Mouse (Mus musculus): Measurements from ENCODE around the gene Pcsk4. TPM values are rescaled to one million over a fixed set of nuclear protein-coding genes. Genes with fewer than 3 reads are reported as not detected.

Pcsk4 gene
- polyA plus RNA-seq, 1 experiment from 2014 or later = 6.1 TPM

DNA sequence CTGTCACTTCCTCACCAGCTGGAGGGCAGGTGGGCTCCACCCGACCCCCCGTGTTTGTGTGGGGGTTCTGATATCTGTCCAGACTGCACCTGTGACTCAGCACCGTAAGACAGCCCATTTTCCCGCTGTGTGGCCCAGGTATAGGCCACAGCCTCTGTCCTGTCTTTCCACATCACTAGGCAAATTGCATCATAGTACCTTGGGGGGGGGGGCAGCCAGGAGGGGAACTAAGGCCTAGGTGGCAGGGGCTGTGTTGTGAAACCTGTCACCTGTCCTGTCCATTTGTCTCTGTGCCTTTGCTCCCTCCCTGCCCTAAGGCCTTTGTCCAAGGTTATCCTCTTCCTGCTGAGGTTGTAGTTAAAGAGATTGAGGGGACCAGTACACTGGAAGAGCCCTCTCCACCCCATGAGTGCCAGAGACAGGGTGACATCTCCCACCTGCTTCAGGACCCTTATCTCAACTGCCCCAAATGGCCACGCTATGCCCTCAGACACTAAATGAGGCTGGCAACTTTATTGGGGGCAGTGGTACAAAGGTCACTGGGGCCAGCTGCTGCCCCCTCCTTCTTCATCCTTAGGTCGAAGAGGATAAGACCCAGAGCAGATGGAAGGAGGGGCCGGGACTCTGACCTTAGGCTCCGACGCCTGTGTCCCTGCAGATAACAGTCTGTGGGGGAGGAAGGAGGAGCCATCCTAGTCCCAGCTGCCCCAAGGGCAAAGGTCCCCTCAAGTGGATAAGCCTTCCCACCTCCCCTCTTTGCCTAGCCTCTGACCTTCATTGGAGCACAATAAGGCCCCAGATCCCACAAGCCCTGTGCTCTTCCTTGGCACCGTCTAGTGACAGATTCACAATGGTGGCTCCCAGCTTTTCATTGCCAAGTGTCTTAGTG lies 2.6 kb upstream of the Pcsk4 start:
- H3K27me3 ChIP-seq = no peaks in the 10 kb centered on the region
- H3K4me1 ChIP-seq (replicated peaks) = peaks cover 12% of the 10 kb centered on the region
- H3K36me3 ChIP-seq = no peaks in the 10 kb centered on the region
- no peak overlapping the region for H3K9ac ChIP-seq
- H3K9me3 ChIP-seq = no peaks in the 10 kb centered on the region
- ATAC-seq (ENCODE audit: low FRiP score, low read depth) = no peak
- H3K27ac ChIP-seq (replicated peaks) = no peak overlapping the region
- H3K4me3 ChIP-seq = no peak overlapping the region
- H3K4me2 ChIP-seq = no peak overlapping the region
- WGBS = 75% methylated on average over 10 of the region's 10 CpGs

DNA sequence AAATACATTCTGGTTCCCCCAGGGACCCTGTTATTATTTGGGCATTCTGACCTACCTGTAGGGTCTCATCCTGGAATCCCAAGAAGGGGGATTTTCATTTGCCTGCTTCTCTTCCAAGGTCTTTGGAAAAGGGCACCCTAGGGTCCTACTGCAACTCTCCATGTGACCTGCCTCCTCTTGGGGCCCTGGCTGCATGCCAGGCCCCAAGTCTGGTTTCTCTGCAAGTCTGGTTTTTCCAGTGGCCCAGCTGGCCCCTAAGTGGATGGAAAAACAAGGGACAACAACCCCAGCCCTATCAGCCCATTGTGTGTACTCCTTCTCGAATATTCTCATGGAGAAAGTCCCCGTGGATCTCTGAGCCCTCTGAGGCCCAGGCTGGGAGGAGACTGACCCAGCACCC lies 1.6 kb upstream of the Pcsk4 start:
- no peak overlapping the region for H3K9ac ChIP-seq
- WGBS = 75% methylated on average over 2 of the region's 2 CpGs
- H3K27ac ChIP-seq (replicated peaks) = no peak overlapping the region
- H3K4me1 ChIP-seq (replicated peaks) = peaks cover 12% of the 10 kb centered on the region
- peak overlapping the region; percentile 50; the same call in 1 of the 2 replicates for H3K4me3 ChIP-seq
- peak overlapping the region; percentile 91 for H3K4me2 ChIP-seq
- ATAC-seq (ENCODE audit: low FRiP score, low read depth) = no peak
- no peaks in the 10 kb centered on the region for H3K36me3 ChIP-seq
- no peaks in the 10 kb centered on the region for H3K9me3 ChIP-seq
- H3K27me3 ChIP-seq = no peaks in the 10 kb centered on the region

DNA sequence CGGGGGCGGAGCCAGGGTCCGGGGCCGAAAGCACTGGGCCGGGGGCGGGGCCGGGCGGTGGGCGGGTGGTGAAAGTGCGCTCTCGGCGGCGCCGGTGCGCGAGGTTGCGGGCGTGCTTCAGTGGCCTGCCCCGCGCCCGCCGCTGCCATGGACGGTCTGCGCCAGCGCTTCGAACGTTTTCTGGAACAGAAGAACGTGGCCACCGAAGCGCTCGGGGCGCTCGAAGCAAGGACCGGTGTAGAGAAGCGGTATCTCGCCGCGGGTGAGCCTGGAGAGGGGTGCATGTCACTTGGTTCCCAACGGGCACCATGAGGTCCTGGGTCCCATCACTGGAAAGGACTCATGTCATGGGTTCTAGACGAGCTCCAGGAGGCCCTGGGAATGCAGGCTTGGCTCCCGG lies 786 bp upstream of the Pcsk4 start:
- Histone ChIP-seq H3K9ac (peak overlapping the region; percentile 45), H3K4me2 (peak overlapping the region; percentile 91), H3K4me3 (peak overlapping the region; percentile 50), H3K27me3 (no peaks in the 10 kb centered on the region), H3K27ac (replicated peaks) (no peak overlapping the region), H3K4me1 (replicated peaks) (peaks cover 12% of the 10 kb centered on the region), H3K9me3 (no peaks in the 10 kb centered on the region), H3K36me3 (no peaks in the 10 kb centered on the region)
- no peak for ATAC-seq (ENCODE audit: low FRiP score, low read depth)
- WGBS = 3% methylated on average over 37 of the region's 41 CpGs

DNA sequence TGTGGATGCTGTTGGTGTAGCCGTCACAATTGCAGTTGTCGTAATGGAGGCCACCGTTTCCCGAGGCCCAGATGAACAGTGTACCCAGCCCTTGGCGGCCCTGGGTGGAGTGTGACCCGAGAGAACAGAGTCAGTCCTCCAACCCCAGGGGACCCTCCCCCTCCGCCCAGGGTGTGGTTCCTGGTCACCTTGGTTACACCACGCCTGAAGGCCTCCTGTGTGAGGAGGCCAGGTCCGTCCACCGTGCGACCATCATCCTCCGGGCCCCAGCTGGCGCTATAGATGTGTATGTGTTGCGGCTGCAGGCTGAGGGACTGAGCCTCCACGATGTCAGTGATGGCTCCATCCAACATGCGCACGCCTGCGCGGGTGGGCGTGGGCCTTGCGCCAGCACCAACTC lies 4.3 kb downstream of the Pcsk4 start:
- no peaks in the 10 kb centered on the region for H3K36me3 ChIP-seq
- H3K27ac ChIP-seq (replicated peaks) = no peak overlapping the region
- no peak overlapping the region for H3K4me3 ChIP-seq
- ATAC-seq (ENCODE audit: low FRiP score, low read depth) = no peak
- no peak overlapping the region for H3K9ac ChIP-seq
- no peaks in the 10 kb centered on the region for H3K27me3 ChIP-seq
- WGBS = 82% methylated on average over 21 of the region's 21 CpGs
- no peak overlapping the region for H3K4me2 ChIP-seq
- peaks cover 16% of the 10 kb centered on the region for H3K4me1 ChIP-seq (replicated peaks)
- H3K9me3 ChIP-seq = no peaks in the 10 kb centered on the region

DNA sequence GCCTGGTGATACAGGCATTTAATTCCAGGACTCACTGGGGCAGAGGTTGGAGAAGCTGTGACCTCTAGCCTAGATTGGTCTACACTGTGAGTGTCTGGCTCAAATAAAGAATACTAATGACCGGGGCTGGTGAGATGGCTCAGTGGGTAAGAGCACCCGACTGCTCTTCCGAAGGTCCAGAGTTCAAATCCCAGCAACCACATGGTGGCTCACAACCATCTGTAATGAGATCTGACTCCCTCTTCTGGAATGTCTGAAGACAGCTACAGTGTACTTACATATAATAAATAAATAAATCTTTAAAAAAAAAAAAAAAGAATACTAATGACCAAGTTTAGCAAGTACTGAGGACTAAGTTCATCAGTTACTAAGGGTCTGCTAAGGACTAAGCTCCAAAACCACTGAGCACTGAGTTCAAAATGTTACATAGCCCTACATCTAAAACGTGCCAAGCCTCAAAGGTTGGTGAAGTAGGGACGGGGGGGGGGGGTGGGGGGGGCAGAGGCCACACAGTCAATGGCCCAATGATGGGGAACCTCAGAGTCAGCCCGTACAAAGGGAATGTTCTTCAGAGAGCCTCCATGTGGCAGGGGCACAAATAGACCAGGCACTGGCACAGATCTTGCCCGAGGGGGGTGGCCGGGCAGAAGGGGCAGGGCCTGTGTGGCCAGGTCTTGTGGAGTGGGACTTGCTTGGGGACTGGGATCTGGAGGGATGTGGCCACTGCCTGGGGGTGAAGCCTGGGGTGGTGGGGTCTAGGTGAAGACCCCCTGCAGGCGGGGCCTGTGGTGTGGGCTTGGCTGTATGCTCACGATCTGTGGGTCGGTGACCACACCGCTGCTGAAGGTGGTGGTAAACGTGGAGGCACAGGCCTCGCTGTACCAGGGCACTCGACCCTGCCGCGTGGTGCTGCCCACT lies 4.9 kb downstream of the Pcsk4 start:
- no peak for ATAC-seq (ENCODE audit: low FRiP score, low read depth)
- no peaks in the 10 kb centered on the region for H3K9me3 ChIP-seq
- no peak overlapping the region for H3K4me3 ChIP-seq
- peaks cover 22% of the 10 kb centered on the region for H3K4me1 ChIP-seq (replicated peaks)
- H3K9ac ChIP-seq = no peak overlapping the region
- H3K27ac ChIP-seq (replicated peaks) = no peak overlapping the region
- no peaks in the 10 kb centered on the region for H3K27me3 ChIP-seq
- no peaks in the 10 kb centered on the region for H3K36me3 ChIP-seq
- 0 out of 2 replicates have a peak overlapping the region, but pooled peaks have one; percentile 93 for H3K4me2 ChIP-seq
- WGBS = 73% methylated on average over 17 of the region's 17 CpGs

DNA sequence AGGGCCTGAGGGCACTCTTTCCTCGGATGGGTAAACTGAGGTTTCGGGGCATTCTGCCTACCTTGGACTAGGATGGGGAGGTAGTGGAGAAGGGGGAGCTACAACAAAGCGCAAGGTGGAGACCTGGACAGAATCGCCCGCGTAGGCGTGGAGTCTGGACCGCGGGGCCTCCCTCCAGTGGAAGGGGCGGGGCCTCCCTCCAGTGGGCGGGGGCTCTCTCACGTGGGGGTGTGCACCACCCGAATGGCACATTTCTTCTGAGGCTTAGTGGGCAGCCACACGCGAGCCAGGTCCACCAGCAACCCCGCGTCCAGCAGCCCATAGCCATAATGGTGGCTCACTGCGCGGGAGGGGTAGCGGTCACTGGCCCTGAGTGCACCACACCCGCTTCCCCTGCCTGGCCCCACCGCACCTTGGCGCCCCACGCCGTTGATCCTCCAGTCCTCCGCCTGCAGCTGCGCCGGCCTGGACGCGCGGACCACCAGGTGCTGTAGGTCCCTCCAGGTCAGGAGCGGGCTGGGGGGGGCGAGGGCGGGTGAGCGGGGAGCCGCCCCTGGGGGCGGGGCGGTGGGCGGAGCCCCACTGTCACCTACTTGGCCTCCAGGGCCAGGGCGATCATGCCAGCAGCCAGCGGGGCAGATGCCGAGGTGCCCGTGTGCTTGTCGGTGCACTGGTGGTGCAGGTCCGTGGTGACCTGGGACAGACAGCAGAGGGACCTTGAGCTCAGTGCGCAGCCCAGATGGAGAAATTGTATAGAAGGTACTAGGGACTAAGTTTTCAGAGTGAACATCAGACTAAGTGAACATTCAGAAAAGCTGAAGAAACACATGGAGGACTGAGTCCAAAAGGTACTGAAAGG lies 5.8 kb downstream of the Pcsk4 start:
- 0 out of 2 replicates have a peak, but pooled peaks have one; percentile 9 for ATAC-seq (ENCODE audit: low FRiP score, low read depth)
- H3K9me3 ChIP-seq = no peaks in the 10 kb centered on the region
- no peaks in the 10 kb centered on the region for H3K36me3 ChIP-seq
- H3K9ac ChIP-seq = peak overlapping the region; percentile 51
- H3K4me2 ChIP-seq = peak overlapping the region; percentile 93
- H3K4me1 ChIP-seq (replicated peaks) = peaks cover 26% of the 10 kb centered on the region
- H3K4me3 ChIP-seq = peak overlapping the region; percentile 50
- no peaks in the 10 kb centered on the region for H3K27me3 ChIP-seq
- WGBS = 1% methylated on average over 46 of the region's 46 CpGs
- no peak overlapping the region; the same call in 1 of the 2 replicates for H3K27ac ChIP-seq (replicated peaks)

DNA sequence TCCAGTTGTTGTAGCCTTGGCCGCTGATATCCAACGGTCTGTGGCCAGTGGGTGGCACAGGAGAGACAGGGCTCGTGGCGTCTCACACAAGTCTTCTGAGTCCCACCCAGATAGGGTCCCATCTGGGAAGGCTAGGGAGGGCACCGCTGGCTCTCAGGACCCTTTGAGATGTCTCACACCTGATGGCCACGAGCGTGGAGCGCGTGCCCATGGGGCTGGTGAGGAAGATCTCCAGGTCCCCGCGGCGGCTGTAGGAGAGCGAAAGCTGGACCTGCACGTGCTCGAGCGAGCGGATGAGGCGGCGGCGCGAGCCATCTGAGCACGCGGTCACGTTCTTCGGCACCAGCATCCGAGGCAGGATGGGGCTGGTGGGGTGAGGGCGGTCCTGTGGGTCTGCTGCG lies 6.5 kb downstream of the Pcsk4 start:
- peak overlapping the region; percentile 51 for H3K9ac ChIP-seq
- H3K4me3 ChIP-seq = peak overlapping the region; percentile 50
- H3K27me3 ChIP-seq = no peaks in the 10 kb centered on the region
- H3K27ac ChIP-seq (replicated peaks) = no peak overlapping the region
- peaks cover 1% of the 10 kb centered on the region; the same call in 1 of the 2 replicates for H3K36me3 ChIP-seq
- H3K9me3 ChIP-seq = no peaks in the 10 kb centered on the region
- peaks cover 28% of the 10 kb centered on the region for H3K4me1 ChIP-seq (replicated peaks)
- H3K4me2 ChIP-seq = peak overlapping the region; percentile 93
- 0 out of 2 replicates have a peak, but pooled peaks have one; percentile 3 for ATAC-seq (ENCODE audit: low FRiP score, low read depth)
- WGBS = 3% methylated on average over 28 of the region's 28 CpGs

DNA sequence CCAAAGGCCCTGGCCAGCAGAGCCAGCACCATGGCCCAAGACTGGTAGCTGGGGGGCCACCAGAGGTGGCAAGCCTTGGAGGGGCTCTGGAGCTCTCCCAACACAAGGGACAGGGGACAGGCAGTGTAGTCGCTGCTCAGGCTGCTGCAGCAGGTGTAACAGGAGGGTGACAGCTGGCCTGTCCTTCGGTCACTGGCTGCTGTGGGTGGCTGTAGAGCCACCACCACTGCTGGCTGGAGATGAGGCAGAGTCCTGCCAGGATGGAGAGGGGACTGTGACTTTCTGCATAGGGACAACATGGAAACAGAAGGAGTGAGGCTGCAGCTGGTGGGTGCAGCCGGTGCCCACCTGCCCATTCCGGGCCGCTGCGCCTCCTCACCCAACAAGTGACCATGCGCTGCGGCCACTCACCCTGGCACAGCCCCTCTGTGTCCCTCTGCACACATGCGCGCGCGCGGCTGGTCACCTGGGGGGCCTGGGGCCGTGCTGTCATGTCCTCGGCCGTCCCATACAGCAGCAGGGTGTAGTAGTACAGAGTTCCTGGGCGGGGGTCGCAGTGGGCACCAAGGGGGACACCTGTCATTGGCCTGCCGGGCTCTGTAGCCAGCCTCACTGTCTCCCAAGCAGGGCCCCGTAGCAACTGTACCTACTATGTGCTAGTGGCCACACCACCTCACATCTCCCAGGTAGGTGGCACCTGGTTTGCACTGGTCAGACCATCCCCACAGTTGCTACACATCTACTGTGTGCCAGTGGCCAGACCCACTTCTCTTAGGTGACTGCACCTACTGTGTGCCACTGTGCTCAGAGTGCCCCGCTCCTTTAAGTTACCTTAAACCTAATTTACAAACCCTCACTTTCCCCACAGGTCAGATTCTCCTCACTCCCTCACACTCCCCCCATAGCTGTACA lies 7.4 kb downstream of the Pcsk4 start:
- no peak for ATAC-seq (ENCODE audit: low FRiP score, low read depth)
- Histone ChIP-seq H3K9me3 (no peaks in the 10 kb centered on the region), H3K27ac (replicated peaks) (no peak overlapping the region), H3K4me3 (peak overlapping the region; percentile 50; the same call in 1 of the 2 replicates), H3K27me3 (no peaks in the 10 kb centered on the region), H3K36me3 (peaks cover 10% of the 10 kb centered on the region), H3K9ac (no peak overlapping the region), H3K4me1 (replicated peaks) (peaks cover 28% of the 10 kb centered on the region), H3K4me2 (peak overlapping the region; percentile 93)
- WGBS = 90% methylated on average over 21 of the region's 21 CpGs

DNA sequence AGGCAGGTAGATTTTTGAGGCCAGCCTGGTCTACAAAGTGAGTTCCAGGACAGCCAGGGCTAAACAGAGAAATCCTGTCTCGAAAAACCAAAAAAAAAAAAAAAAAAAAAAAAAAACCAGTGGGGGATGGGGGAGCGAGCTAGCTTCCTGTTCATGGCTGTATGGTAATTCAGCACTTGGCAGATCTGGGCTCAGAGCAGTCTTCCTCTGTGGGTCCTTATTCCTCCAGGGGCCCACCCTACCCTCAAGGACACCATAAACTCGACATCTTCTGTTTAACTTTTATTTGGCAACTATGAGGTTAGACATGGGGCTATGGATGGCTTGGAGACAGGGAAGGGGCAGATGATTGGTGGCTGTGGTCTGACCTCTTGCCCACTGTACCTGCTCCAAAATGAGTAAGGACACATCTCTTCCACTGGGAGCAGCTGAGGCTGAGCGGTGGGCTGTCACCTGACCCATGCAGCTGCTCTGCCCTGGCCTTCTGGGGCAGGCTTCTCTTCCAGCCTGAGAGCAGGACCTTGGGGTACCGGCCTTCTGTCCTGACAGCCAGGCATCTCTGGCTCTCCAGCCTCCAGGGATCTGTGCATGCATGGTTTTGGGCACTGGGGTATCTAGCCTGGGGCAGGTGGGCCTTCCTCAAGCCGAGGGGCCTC lies 8.2 kb downstream of the Pcsk4 start:
- peaks cover 16% of the 10 kb centered on the region for H3K36me3 ChIP-seq
- no peak overlapping the region for H3K9ac ChIP-seq
- no peaks in the 10 kb centered on the region for H3K27me3 ChIP-seq
- no peak overlapping the region for H3K27ac ChIP-seq (replicated peaks)
- H3K4me1 ChIP-seq (replicated peaks) = peaks cover 33% of the 10 kb centered on the region
- H3K4me3 ChIP-seq = no peak overlapping the region
- H3K9me3 ChIP-seq = no peaks in the 10 kb centered on the region
- ATAC-seq (ENCODE audit: low FRiP score, low read depth) = no peak
- H3K4me2 ChIP-seq = peak overlapping the region; percentile 91; the same call in 1 of the 2 replicates
- 72% methylated on average over 6 of the region's 6 CpGs for WGBS

DNA sequence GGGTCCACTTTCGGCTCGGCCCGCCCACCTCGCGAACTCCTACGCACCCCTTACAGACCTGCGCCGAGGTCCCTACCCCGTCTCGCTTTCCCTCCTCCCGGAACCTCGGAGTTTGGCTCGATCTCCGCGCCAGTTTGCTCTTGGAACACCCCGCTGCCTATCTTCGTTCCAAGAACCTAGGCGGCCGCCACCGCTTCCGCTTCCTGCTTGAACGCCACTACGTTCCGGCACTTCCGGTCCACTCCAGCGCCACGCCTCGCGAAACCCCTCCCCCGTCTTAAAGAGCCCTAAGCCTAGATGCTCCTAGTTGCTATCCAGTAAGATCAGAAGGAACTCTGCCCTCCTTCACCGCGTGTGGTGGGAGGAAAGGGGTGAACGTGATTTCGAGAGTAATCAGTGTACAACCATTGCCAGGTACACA lies 8.9 kb downstream of the Pcsk4 start, which contains the start of gene 2310011J03Rik:
2310011J03Rik (minus strand) TSS at position 198 of the 421 bp plus-strand sequence.
- peak within 1 kb of the TSS; percentile 91 for H3K4me2 ChIP-seq
- peak within 1 kb of the TSS; percentile 58 for H3K9ac ChIP-seq
- peaks cover 40% of the 10 kb centered on the region for H3K4me1 ChIP-seq (replicated peaks)
- peaks cover 24% of the 10 kb centered on the region for H3K36me3 ChIP-seq
- no peaks in the 10 kb centered on the region for H3K27me3 ChIP-seq
- peak; percentile 45 for ATAC-seq (ENCODE audit: low FRiP score, low read depth)
- peak within 1 kb of the TSS; percentile 44; the same call in 1 of the 2 replicates for H3K27ac ChIP-seq (replicated peaks)
- no peaks in the 10 kb centered on the region for H3K9me3 ChIP-seq
- peak within 1 kb of the TSS; percentile 65 for H3K4me3 ChIP-seq
- WGBS = 1% methylated on average over 33 of the region's 34 CpGs
